In genomic region chr19:24156067-24156455, GRCm38 (mm10) we compare ENCODE assay signal across 17 mouse cellular contexts.
DNase-seq lines count a peak whose midpoint lies in the region; ATAC-seq and TF ChIP-seq lines count a peak whose summit lies in the region.
"Had no signal": no experiment of that assay in that cellular context is flagged by ENCODE, and none has a peak within 500 bp of the region (broad histone marks: within the 10 kb centered on the region; RNA-seq: fewer than 3 reads in every experiment).

No protein-coding gene starts in this region.

- no peaks in the 10 kb centered on the region for H3K79me2 ChIP-seq in MEL (ENCODE audit: control insufficient read depth, insufficient read depth, low read length, poor library complexity)

- no peak for TF ChIP-seq CTCF in kidney, adult 2 months (conservative IDR thresholded peaks at IDR 0.05; ENCODE audit: insufficient read depth, insufficient read length, low read depth, low read length)
- TF ChIP-seq CTCF in MEL (IDR thresholded peaks at IDR 0.05 in 2 of 3, conservative IDR thresholded peaks at IDR 0.05 in 1 of 3; ENCODE audit: control insufficient read depth in 1 of 3, insufficient read depth in 1 of 3, low read depth in 2 of 3, low read length in 3 of 3, poor library complexity in 1 of 3, severe bottlenecking in 1 of 3): no peak

- peaks cover 26% of the 10 kb centered on the region for H3K4me1 ChIP-seq in kidney, adult 2 months (ENCODE audit: control insufficient read depth, insufficient read depth, low read length)
- no peaks in the 10 kb centered on the region for H3K4me1 ChIP-seq in MEL (ENCODE audit: control insufficient read depth in 1 of 2, insufficient read depth in 2 of 2, low read length in 2 of 2)
- peaks cover 50% of the 10 kb centered on the region for H3K4me1 ChIP-seq in kidney, embryonic 15.5 days
- no peaks in the 10 kb centered on the region for H3K4me1 ChIP-seq in midbrain, embryonic 14.5 days (ENCODE audit: control insufficient read depth, insufficient read depth, low read length)

- no peak overlapping the region for H3K9ac ChIP-seq in MEL (ENCODE audit: control insufficient read depth, low read depth, low read length, poor library complexity, severe bottlenecking)
- no peak overlapping the region for H3K9ac ChIP-seq in kidney, embryonic 15.5 days
- H3K9ac ChIP-seq in midbrain, embryonic 14.5 days (replicated peaks; ENCODE audit: low read length): no peak overlapping the region
- H3K9ac ChIP-seq: heart, embryonic 15.5 days; hindbrain, embryonic 15.5 days; lung, embryonic 15.5 days; midbrain, embryonic 13.5 days; neural tube, embryonic 13.5 days had no signal

- H3K27ac ChIP-seq in kidney, adult 2 months (ENCODE audit: insufficient read depth, low read depth, low read length): peak overlapping the region; percentile 88
- no peak overlapping the region for H3K27ac ChIP-seq in MEL (ENCODE audit: control insufficient read depth, low read depth, low read length)
- peak overlapping the region; percentile 78 for H3K27ac ChIP-seq in kidney, embryonic 15.5 days
- no peak overlapping the region for H3K27ac ChIP-seq in midbrain, embryonic 14.5 days (replicated peaks; ENCODE audit: low read depth, low read length)
- H3K27ac ChIP-seq: heart, embryonic 15.5 days; hindbrain, embryonic 15.5 days; lung, embryonic 15.5 days; midbrain, embryonic 13.5 days; neural tube, embryonic 13.5 days had no signal

- no peak overlapping the region for H3K4me3 ChIP-seq in kidney, adult 2 months (ENCODE audit: insufficient read depth, low read depth, low read length)
- H3K4me3 ChIP-seq in MEL (ENCODE audit: control insufficient read depth in 1 of 2, insufficient read depth in 1 of 2, low read depth in 2 of 2, low read length in 2 of 2): no peak overlapping the region
- no peak overlapping the region for H3K4me3 ChIP-seq in kidney, embryonic 15.5 days (replicated peaks)
- no peak overlapping the region for H3K4me3 ChIP-seq in midbrain, embryonic 14.5 days (replicated peaks; ENCODE audit: low read depth, low read length)
- H3K4me3 ChIP-seq: heart, embryonic 15.5 days; hindbrain, embryonic 15.5 days; lung, embryonic 15.5 days; midbrain, embryonic 13.5 days; neural tube, embryonic 13.5 days had no signal

- TF ChIP-seq EP300 in MEL (IDR thresholded peaks at IDR 0.05; ENCODE audit: low read depth in 1 of 2, low read length in 2 of 2): no peak

- TF ChIP-seq RAD21 in MEL (IDR thresholded peaks at IDR 0.05; ENCODE audit: low read depth, low read length): no peak

- peak; percentile 44 for DNase-seq in kidney, adult 2 months
- no peak for DNase-seq in kidney, postnatal 4 days
- DNase-seq in MEL (ENCODE audit: low read depth, low spot score): peak; percentile 70
- no peak for DNase-seq in midbrain, embryonic 14.5 days
- DNase-seq in ovary, adult 18-20 months (ENCODE audit: low spot score): no peak
- DNase-seq in cerebellum, adult 11 months: no peak
- DNase-seq: cerebellum, postnatal 36 days; gastrocnemius, postnatal 25 days; left cerebral cortex, postnatal 4 days had no signal

- H3K27me3 ChIP-seq in kidney, adult 2 months (replicated peaks; ENCODE audit: control insufficient read depth, insufficient read depth, low read length): no peaks in the 10 kb centered on the region
- H3K27me3 ChIP-seq in MEL (ENCODE audit: control insufficient read depth in 1 of 2, insufficient read depth in 2 of 2, low read length in 2 of 2): no peaks in the 10 kb centered on the region
- no peaks in the 10 kb centered on the region for H3K27me3 ChIP-seq in kidney, embryonic 15.5 days
- H3K27me3 ChIP-seq in midbrain, embryonic 14.5 days (ENCODE audit: control insufficient read depth, insufficient read depth, low read length): no peaks in the 10 kb centered on the region
- H3K27me3 ChIP-seq: heart, embryonic 15.5 days; hindbrain, embryonic 15.5 days; lung, embryonic 15.5 days; midbrain, embryonic 13.5 days; neural tube, embryonic 13.5 days had no signal

- no peaks in the 10 kb centered on the region for H3K9me3 ChIP-seq in MEL (replicated peaks; ENCODE audit: insufficient read depth, low read length)
- H3K9me3 ChIP-seq in kidney, embryonic 15.5 days (replicated peaks): no peaks in the 10 kb centered on the region
- H3K9me3 ChIP-seq in midbrain, embryonic 14.5 days (ENCODE audit: control insufficient read depth, low read length): no peaks in the 10 kb centered on the region
- H3K9me3 ChIP-seq: heart, embryonic 15.5 days; hindbrain, embryonic 15.5 days; lung, embryonic 15.5 days; midbrain, embryonic 13.5 days; neural tube, embryonic 13.5 days had no signal

- 10% methylated on average over 6 of the region's 6 CpGs for WGBS in kidney, adult 2 months
- 7% methylated on average over 6 of the region's 6 CpGs for WGBS in kidney, embryonic 15.5 days
- 82% methylated on average over 6 of the region's 6 CpGs for WGBS in midbrain, embryonic 14.5 days

- H3K36me3 ChIP-seq in kidney, adult 2 months (ENCODE audit: control insufficient read depth, insufficient read depth, low read length): no peaks in the 10 kb centered on the region
- H3K36me3 ChIP-seq in MEL (ENCODE audit: control insufficient read depth in 1 of 2, insufficient read depth in 2 of 2, low read length in 2 of 2): no peaks in the 10 kb centered on the region
- H3K36me3 ChIP-seq in kidney, embryonic 15.5 days: no peaks in the 10 kb centered on the region
- H3K36me3 ChIP-seq in midbrain, embryonic 14.5 days (ENCODE audit: control insufficient read depth, insufficient read depth, low read length): no peaks in the 10 kb centered on the region
- H3K36me3 ChIP-seq: heart, embryonic 15.5 days; hindbrain, embryonic 15.5 days; lung, embryonic 15.5 days; midbrain, embryonic 13.5 days; neural tube, embryonic 13.5 days had no signal

- no peak for ATAC-seq in kidney, embryonic 15.5 days (replicated peaks; ENCODE audit: low FRiP score)
- peak; percentile 54 for ATAC-seq in megakaryocyte, adult 5-6 weeks (ENCODE audit: poor library complexity, severe bottlenecking)
- ATAC-seq in midbrain, embryonic 14.5 days (ENCODE audit: low FRiP score, low TSS enrichment): no peak
- ATAC-seq: forebrain, embryonic 16.5 days; midbrain, embryonic 13.5 days had no signal

- TF ChIP-seq POLR2A in kidney, adult 2 months (IDR thresholded peaks at IDR 0.05; ENCODE audit: low read depth, low read length): no peak
- TF ChIP-seq POLR2A in MEL (IDR thresholded peaks at IDR 0.05; ENCODE audit: control insufficient read depth in 1 of 2, insufficient read depth in 1 of 2, low read depth in 1 of 2, low read length in 2 of 2, poor library complexity in 1 of 2): no peak

- peak overlapping the region; percentile 31 for H3K4me2 ChIP-seq in kidney, embryonic 15.5 days
- no peak overlapping the region for H3K4me2 ChIP-seq in midbrain, embryonic 14.5 days (ENCODE audit: low read length)
- H3K4me2 ChIP-seq: heart, embryonic 15.5 days; hindbrain, embryonic 15.5 days; lung, embryonic 15.5 days; midbrain, embryonic 13.5 days; neural tube, embryonic 13.5 days had no signal

TF ChIP-seq in MEL, 35 proteins besides CTCF, POLR2A, EP300 and RAD21:
- no peak for TF ChIP-seq GABPA (IDR thresholded peaks at IDR 0.05; ENCODE audit: low read depth, low read length)

Comparison
In these comparisons a context has a peak if more than half of its experiments do, and no peak if none do; other contexts are left out.
1. DNase-seq: peak in kidney, adult 2 months (single experiment) and MEL (single experiment); none in kidney, postnatal 4 days (0 of 2), midbrain, embryonic 14.5 days (single experiment), ovary, adult 18-20 months (single experiment) and cerebellum, adult 11 months (single experiment).
2. H3K27ac ChIP-seq: peak in kidney, adult 2 months (single experiment) and kidney, embryonic 15.5 days (single experiment); none in MEL (single experiment) and midbrain, embryonic 14.5 days (single experiment).